Mouse (Mus musculus) E14TG2a.4 (cell line): ENCODE data around the gene Pigh.

Source experiments
- CTCF ChIP-seq: conservative IDR thresholded peaks from 2 replicates; pipeline ENCODE4 v1.5.1; 2014; ENCODE audit warnings: low read length
- POU5F1 ChIP-seq: IDR thresholded peaks from 2 replicates; pipeline ENCODE4 v1.6.1; 2014; ENCODE audit warnings: low read length, borderline replicate concordance

DNA sequence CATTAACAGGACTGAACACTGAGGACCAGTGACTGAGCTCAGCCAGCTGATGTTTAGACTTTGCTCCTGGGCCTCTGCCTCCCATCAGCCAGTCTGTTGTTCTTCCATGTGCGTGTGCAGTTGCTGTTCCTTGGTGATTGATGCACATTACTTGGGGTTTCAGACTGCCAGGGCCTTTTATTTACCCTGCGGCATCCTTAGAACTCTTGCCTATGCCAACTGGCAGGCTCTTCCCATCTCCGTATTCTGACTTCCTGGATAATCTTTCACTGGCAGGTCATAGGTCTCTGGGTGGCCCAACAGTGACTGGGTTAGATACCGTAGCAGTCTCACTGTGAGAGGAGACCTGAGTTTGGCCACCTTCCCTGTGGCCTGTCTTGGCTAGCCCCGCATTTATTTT lies 21.9 kb downstream of the Pigh start:
- TF ChIP-seq CTCF (no peak), POU5F1 (no peak)
